Mouse (Mus musculus): ENCODE data around the gene Zfp207. TPM values are rescaled to one million over a fixed set of nuclear protein-coding genes. Genes with fewer than 3 reads are reported as not detected.
"Not testable (repeated sequence)": the region's sequence is repeated elsewhere in the genome, so short reads cannot be mapped to it uniquely, and the experiment has no call there.

The Zfp207 gene
- polyA plus RNA-seq, 1 experiment from 2014 or later = 302 TPM

GRCm38 (mm10) chr11:80377712-80378451 lies 5.2 kb upstream of the Zfp207 start, which contains the start of gene 5730455P16Rik:
TSS of gene 5730455P16Rik (minus strand) at chr11:80378034.
- peak; percentile 88 for ATAC-seq
- peak within 1 kb of the TSS; percentile 80 for H3K4me3 ChIP-seq (ENCODE audit: low read depth, low read length)
- 3% methylated on average over 34 of the region's 43 CpGs for WGBS

GRCm38 (mm10) chr11:80378452-80379068 lies 4.5 kb upstream of the Zfp207 start:
- H3K36me3 ChIP-seq (ENCODE audit: control insufficient read depth, insufficient read depth, low read length); H3K9me3 ChIP-seq (replicated peaks; ENCODE audit: control insufficient read depth, low read length); ATAC-seq; DNase-seq (ENCODE audit: low spot score); H3K27me3 ChIP-seq (replicated peaks; ENCODE audit: control insufficient read depth, insufficient read depth, low read length): not testable (repeated sequence)
- 59% methylated on average over 2 of the region's 2 CpGs for WGBS
- H3K4me3 ChIP-seq (ENCODE audit: low read depth, low read length) = peak overlapping the region; percentile 80; the same call in 1 of the 2 replicates
- peaks cover 11% of the 10 kb centered on the region for H3K4me1 ChIP-seq (ENCODE audit: control insufficient read depth, insufficient read depth, low read length)
- peak overlapping the region; percentile 63 for H3K4me2 ChIP-seq (ENCODE audit: low read length)
- peak overlapping the region; percentile 96; the same call in 1 of the 2 replicates for H3K27ac ChIP-seq (ENCODE audit: low read depth, low read length)
- H3K9ac ChIP-seq (ENCODE audit: low read length) = peak overlapping the region; percentile 99; the same call in 1 of the 2 replicates

More at GRCm38 (mm10) chr11:80377712-80378451, 5.2 kb upstream of the Zfp207 start, which contains the start of gene 5730455P16Rik:
- DNase-seq (ENCODE audit: low spot score) = peak; percentile 88
- Histone ChIP-seq H3K4me1 (ENCODE audit: control insufficient read depth, insufficient read depth, low read length) (peaks cover 11% of the 10 kb centered on the region), H3K27me3 (replicated peaks; ENCODE audit: control insufficient read depth, insufficient read depth, low read length) (no peaks in the 10 kb centered on the region), H3K9ac (ENCODE audit: low read length) (peak within 1 kb of the TSS; percentile 99), H3K36me3 (ENCODE audit: control insufficient read depth, insufficient read depth, low read length) (peaks cover 15% of the 10 kb centered on the region), H3K27ac (ENCODE audit: low read depth, low read length) (peak within 1 kb of the TSS; percentile 96), H3K4me2 (ENCODE audit: low read length) (peak within 1 kb of the TSS; percentile 63), H3K9me3 (replicated peaks; ENCODE audit: control insufficient read depth, low read length) (no peaks in the 10 kb centered on the region)

GRCm38 (mm10) chr11:80379184-80379583 lies 3.9 kb upstream of the Zfp207 start:
- H3K9ac ChIP-seq (ENCODE audit: low read length); DNase-seq (ENCODE audit: low spot score); H3K36me3 ChIP-seq (ENCODE audit: control insufficient read depth, insufficient read depth, low read length); ATAC-seq; H3K27me3 ChIP-seq (replicated peaks; ENCODE audit: control insufficient read depth, insufficient read depth, low read length); H3K4me3 ChIP-seq (ENCODE audit: low read depth, low read length); H3K27ac ChIP-seq (ENCODE audit: low read depth, low read length); H3K4me2 ChIP-seq (ENCODE audit: low read length); H3K9me3 ChIP-seq (replicated peaks; ENCODE audit: control insufficient read depth, low read length): not testable (repeated sequence)
- 95% methylated on average over 7 of the region's 7 CpGs for WGBS
- H3K4me1 ChIP-seq (ENCODE audit: control insufficient read depth, insufficient read depth, low read length) = peaks cover 11% of the 10 kb centered on the region

GRCm38 (mm10) chr11:80382626-80383018 lies 457 bp upstream of the Zfp207 start:
- peaks cover 14% of the 10 kb centered on the region for H3K36me3 ChIP-seq (ENCODE audit: control insufficient read depth, insufficient read depth, low read length)
- peak overlapping the region; percentile 88 for H3K4me2 ChIP-seq (ENCODE audit: low read length)
- H3K9ac ChIP-seq (ENCODE audit: low read length) = peak overlapping the region; percentile 97
- H3K27me3 ChIP-seq (replicated peaks; ENCODE audit: control insufficient read depth, insufficient read depth, low read length) = no peaks in the 10 kb centered on the region
- peak; percentile 44 for DNase-seq (ENCODE audit: low spot score)
- no peaks in the 10 kb centered on the region for H3K9me3 ChIP-seq (replicated peaks; ENCODE audit: control insufficient read depth, low read length)
- peak; percentile 24 for ATAC-seq
- 10% methylated on average over 12 of the region's 12 CpGs for WGBS
- peak overlapping the region; percentile 77 for H3K4me3 ChIP-seq (ENCODE audit: low read depth, low read length)
- peak overlapping the region; percentile 81 for H3K27ac ChIP-seq (ENCODE audit: low read depth, low read length)
- H3K4me1 ChIP-seq (ENCODE audit: control insufficient read depth, insufficient read depth, low read length) = peaks cover 24% of the 10 kb centered on the region

- H3K27ac ChIP-seq (ENCODE audit: low read depth, low read length) = peak overlapping the region; percentile 81
- ATAC-seq = no peak
- peak overlapping the region; percentile 77 for H3K4me3 ChIP-seq (ENCODE audit: low read depth, low read length)
- H3K4me2 ChIP-seq (ENCODE audit: low read length) = peak overlapping the region; percentile 85
- H3K4me1 ChIP-seq (ENCODE audit: control insufficient read depth, insufficient read depth, low read length) = peaks cover 24% of the 10 kb centered on the region
- H3K36me3 ChIP-seq (ENCODE audit: control insufficient read depth, insufficient read depth, low read length) = peaks cover 24% of the 10 kb centered on the region
- no peaks in the 10 kb centered on the region for H3K9me3 ChIP-seq (replicated peaks; ENCODE audit: control insufficient read depth, low read length)
- peak; percentile 46 for DNase-seq (ENCODE audit: low spot score)
- WGBS = under 1% methylated on average over 20 of the region's 20 CpGs
- peak overlapping the region; percentile 97 for H3K9ac ChIP-seq (ENCODE audit: low read length)
- H3K27me3 ChIP-seq (replicated peaks; ENCODE audit: control insufficient read depth, insufficient read depth, low read length) = no peaks in the 10 kb centered on the region
Observed at GRCm38 (mm10) chr11:80383626-80384046, 557 bp downstream of the Zfp207 start.

- Histone ChIP-seq H3K4me3 (ENCODE audit: low read depth, low read length) (peak overlapping the region; percentile 77), H3K9ac (ENCODE audit: low read length) (peak overlapping the region; percentile 72), H3K36me3 (ENCODE audit: control insufficient read depth, insufficient read depth, low read length) (peaks cover 31% of the 10 kb centered on the region), H3K4me2 (ENCODE audit: low read length) (peak overlapping the region; percentile 85), H3K27ac (ENCODE audit: low read depth, low read length) (no peak overlapping the region), H3K4me1 (ENCODE audit: control insufficient read depth, insufficient read depth, low read length) (peaks cover 24% of the 10 kb centered on the region), H3K27me3 (replicated peaks; ENCODE audit: control insufficient read depth, insufficient read depth, low read length) (no peaks in the 10 kb centered on the region), H3K9me3 (replicated peaks; ENCODE audit: control insufficient read depth, low read length) (no peaks in the 10 kb centered on the region)
- no peak for DNase-seq (ENCODE audit: low spot score)
- ATAC-seq = no peak
Observed at GRCm38 (mm10) chr11:80384461-80384860, 1.4 kb downstream of the Zfp207 start.

GRCm38 (mm10) chr11:80385055-80385454 lies 2.0 kb downstream of the Zfp207 start:
- no peak for ATAC-seq
- Histone ChIP-seq H3K9me3 (replicated peaks; ENCODE audit: control insufficient read depth, low read length) (no peaks in the 10 kb centered on the region), H3K4me1 (ENCODE audit: control insufficient read depth, insufficient read depth, low read length) (peaks cover 24% of the 10 kb centered on the region), H3K4me3 (ENCODE audit: low read depth, low read length) (peak overlapping the region; percentile 77), H3K27ac (ENCODE audit: low read depth, low read length) (no peak overlapping the region), H3K4me2 (ENCODE audit: low read length) (peak overlapping the region; percentile 85), H3K27me3 (replicated peaks; ENCODE audit: control insufficient read depth, insufficient read depth, low read length) (no peaks in the 10 kb centered on the region), H3K36me3 (ENCODE audit: control insufficient read depth, insufficient read depth, low read length) (peaks cover 36% of the 10 kb centered on the region), H3K9ac (ENCODE audit: low read length) (peak overlapping the region; percentile 72)
- DNase-seq (ENCODE audit: low spot score) = no peak
- 44% methylated on average over 4 of the region's 4 CpGs for WGBS

GRCm38 (mm10) chr11:80386790-80387189 lies 3.7 kb downstream of the Zfp207 start:
- H3K27ac ChIP-seq (ENCODE audit: low read depth, low read length) = no peak overlapping the region
- no peak for ATAC-seq
- peak overlapping the region; percentile 85 for H3K4me2 ChIP-seq (ENCODE audit: low read length)
- 66% methylated on average over 2 of the region's 2 CpGs for WGBS
- H3K36me3 ChIP-seq (ENCODE audit: control insufficient read depth, insufficient read depth, low read length) = peaks cover 47% of the 10 kb centered on the region
- H3K27me3 ChIP-seq (replicated peaks; ENCODE audit: control insufficient read depth, insufficient read depth, low read length) = no peaks in the 10 kb centered on the region
- no peak overlapping the region for H3K9ac ChIP-seq (ENCODE audit: low read length)
- H3K4me3 ChIP-seq (ENCODE audit: low read depth, low read length) = peak overlapping the region; percentile 6; the same call in 1 of the 2 replicates
- DNase-seq (ENCODE audit: low spot score) = no peak
- H3K4me1 ChIP-seq (ENCODE audit: control insufficient read depth, insufficient read depth, low read length) = peaks cover 24% of the 10 kb centered on the region
- no peaks in the 10 kb centered on the region for H3K9me3 ChIP-seq (replicated peaks; ENCODE audit: control insufficient read depth, low read length)

- ATAC-seq (no peak), DNase-seq (ENCODE audit: low spot score) (no peak)
- WGBS = 77% methylated on average over 1 of the region's 1 CpGs
- Histone ChIP-seq H3K27me3 (replicated peaks; ENCODE audit: control insufficient read depth, insufficient read depth, low read length) (no peaks in the 10 kb centered on the region), H3K4me1 (ENCODE audit: control insufficient read depth, insufficient read depth, low read length) (peaks cover 17% of the 10 kb centered on the region), H3K4me2 (ENCODE audit: low read length) (no peak overlapping the region), H3K4me3 (ENCODE audit: low read depth, low read length) (no peak overlapping the region), H3K36me3 (ENCODE audit: control insufficient read depth, insufficient read depth, low read length) (peaks cover 68% of the 10 kb centered on the region), H3K9ac (ENCODE audit: low read length) (no peak overlapping the region), H3K9me3 (replicated peaks; ENCODE audit: control insufficient read depth, low read length) (no peaks in the 10 kb centered on the region), H3K27ac (ENCODE audit: low read depth, low read length) (no peak overlapping the region)
Observed at GRCm38 (mm10) chr11:80389885-80390284, 6.8 kb downstream of the Zfp207 start.
